Mouse (Mus musculus) CD8-positive naive resting alpha-beta T cell, adult 57 days (primary cell): ENCODE measurements around the gene Vmn2r107. TPM values are rescaled to one million over a fixed set of nuclear protein-coding genes. Genes with fewer than 3 reads are reported as not detected.

ENCODE experiments used
- total RNA-seq: library from RNA; stranded (reverse); gene quantifications from one replicate; pipeline ENCODE4 v1.2.4, GENCODE M21; 2023

The Vmn2r107 gene
- total RNA-seq = not detected

DNA sequence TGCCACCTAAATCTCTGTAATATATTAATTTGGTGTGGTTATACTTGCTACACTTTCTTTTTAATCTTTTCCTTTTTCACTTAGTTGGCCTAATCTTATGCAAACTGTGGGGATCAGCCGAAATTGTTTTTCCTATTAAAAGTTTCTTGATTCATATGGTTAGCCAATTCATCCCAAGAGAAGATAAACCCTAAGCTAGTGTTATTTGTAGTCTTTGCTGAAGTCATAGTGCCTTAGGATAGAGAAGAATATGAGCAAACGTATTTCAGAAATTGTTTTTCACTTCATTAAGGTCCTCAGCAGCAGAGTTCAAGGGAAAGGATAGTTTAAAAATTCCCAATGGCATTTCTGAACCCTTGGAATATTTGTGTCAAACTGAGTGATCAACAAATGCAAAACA, at the start of gene Vmn2r107:
Gene Vmn2r107 (plus strand): TSS at position 301 of the 400 bp plus-strand sequence.

DNA sequence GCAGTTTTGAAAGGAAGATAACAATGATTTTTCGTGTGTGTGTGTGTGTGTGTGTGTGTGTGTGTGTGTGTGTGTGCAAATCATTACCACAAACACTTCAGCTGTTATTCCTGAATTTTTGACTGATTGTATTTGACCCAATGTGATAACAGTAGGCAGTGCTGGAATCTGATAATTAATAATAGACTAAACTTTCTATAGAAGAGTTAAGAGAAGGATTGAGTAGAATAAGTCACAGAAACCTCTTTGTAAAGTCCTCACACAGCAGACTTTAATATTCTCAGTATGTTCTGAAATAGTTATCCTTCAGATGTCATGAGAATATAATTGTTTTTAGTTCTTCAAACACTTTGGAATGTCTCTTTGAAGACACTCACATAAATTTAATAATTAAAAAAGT, 68.8 kb downstream of the Vmn2r107 start, which contains the start of gene Vmn1r224:
Gene Vmn1r224 (plus strand): TSS at position 301 of the 400 bp plus-strand sequence.

Other genes with a start within 250 kb of the Vmn2r107 start
- not detected for gene Fpr-rs7, start 231.0 kb upstream of the Vmn2r107 start, total RNA-seq
- gene Fpr-rs6, start 162.1 kb upstream of the Vmn2r107 start, total RNA-seq = not detected
- gene Vmn2r105, start 110.2 kb upstream of the Vmn2r107 start, total RNA-seq = not detected
- gene Vmn2r106, start 59.7 kb upstream of the Vmn2r107 start, total RNA-seq = not detected
- gene Vmn1r224, start 68.9 kb downstream of the Vmn2r107 start, total RNA-seq = not detected
- 0.06 TPM for gene Vmn2r108, start 136.1 kb downstream of the Vmn2r107 start, total RNA-seq
- not detected for gene Vmn1r225, start 152.9 kb downstream of the Vmn2r107 start, total RNA-seq
- gene Vmn2r109, start 219.5 kb downstream of the Vmn2r107 start, total RNA-seq = not detected